Mouse (Mus musculus) ES-Bruce4 (cell line): ENCODE measurements at regions not wholly inside any gene's neighbourhood (a gene's known extent, or its start where the extent isn't known, plus 50 kb on each side); places are given as distances from the start of the nearest gene placed in this dataset.

Source experiments
- H3K27ac ChIP-seq: 2 replicates; pipeline ENCODE4 v1.5.1; 2012; ENCODE audit warnings: low read length, inconsistent platforms; ENCODE audit not compliant: insufficient read depth
- H3K27me3 ChIP-seq: 2 replicates; pipeline ENCODE4 v1.6.1; 2012; ENCODE audit warnings: mild to moderate bottlenecking, low read length, inconsistent platforms; ENCODE audit not compliant: control insufficient read depth, poor library complexity, insufficient read depth, severe bottlenecking
- H3K36me3 ChIP-seq: 2 replicates; pipeline ENCODE4 v1.6.1; 2012; ENCODE audit warnings: inconsistent platforms, mild to moderate bottlenecking, low read length, moderate library complexity; ENCODE audit not compliant: control insufficient read depth, poor library complexity, insufficient read depth, severe bottlenecking
- H3K4me1 ChIP-seq: one replicate; pipeline ENCODE4 v1.8.1; 2011; ENCODE audit warnings: low read length; ENCODE audit not compliant: control insufficient read depth, insufficient read depth
- H3K4me3 ChIP-seq: 2 replicates; pipeline ENCODE4 v1.5.1; 2011; ENCODE audit warnings: low read depth, mild to moderate bottlenecking, low read length
- H3K9ac ChIP-seq: 2 replicates; pipeline ENCODE4 v1.6.1; 2012; ENCODE audit warnings: low read depth, mild to moderate bottlenecking, inconsistent platforms; ENCODE audit not compliant: poor library complexity, severe bottlenecking
- H3K9me3 ChIP-seq: replicated peaks from 2 replicates; pipeline ENCODE4 v1.6.1; 2012; ENCODE audit warnings: mild to moderate bottlenecking, low read length, inconsistent platforms; ENCODE audit not compliant: control insufficient read depth, poor library complexity, insufficient read depth, severe bottlenecking
- CTCF ChIP-seq: IDR thresholded peaks from one replicate; pipeline ENCODE4 v1.8.1; 2011; ENCODE audit warnings: low read depth, low read length
- EP300 ChIP-seq: IDR thresholded peaks from 2 replicates; pipeline ENCODE4 v1.6.1; 2011; ENCODE audit warnings: low read depth, low read length; ENCODE audit not compliant: insufficient read depth
- POLR2A ChIP-seq: IDR thresholded peaks from one replicate; pipeline ENCODE4 v1.8.1; 2011; ENCODE audit warnings: low read length; ENCODE audit not compliant: insufficient read depth

- Histone ChIP-seq H3K4me1 (no peaks in the 10 kb centered on the region), H3K9ac (no peak overlapping the region), H3K27me3 (no peaks in the 10 kb centered on the region), H3K27ac (no peak overlapping the region), H3K9me3 (no peaks in the 10 kb centered on the region), H3K4me3 (no peak overlapping the region), H3K36me3 (no peaks in the 10 kb centered on the region)
- TF ChIP-seq POLR2A (no peak), EP300 (no peak), CTCF (no peak)
Measured at GRCm38 (mm10) chr1:71886903-71887302, 233.9 kb upstream of the Fn1 start.

- H3K9me3 ChIP-seq, result no peaks in the 10 kb centered on the region
- H3K9ac ChIP-seq, result no peak overlapping the region
- H3K27ac ChIP-seq, result no peak overlapping the region
- no peaks in the 10 kb centered on the region for H3K4me1 ChIP-seq
- no peaks in the 10 kb centered on the region for H3K36me3 ChIP-seq
- no peak overlapping the region for H3K4me3 ChIP-seq
- no peaks in the 10 kb centered on the region for H3K27me3 ChIP-seq
- TF ChIP-seq POLR2A, result no peak
- no peak for TF ChIP-seq EP300
- no peak for TF ChIP-seq CTCF
Measured at GRCm38 (mm10) chr1:71886233-71886632, 233.2 kb upstream of the Fn1 start.

- Histone ChIP-seq H3K9me3 (no peaks in the 10 kb centered on the region), H3K27ac (no peak overlapping the region), H3K9ac (no peak overlapping the region), H3K36me3 (no peaks in the 10 kb centered on the region), H3K4me3 (no peak overlapping the region), H3K4me1 (no peaks in the 10 kb centered on the region), H3K27me3 (no peaks in the 10 kb centered on the region)
- TF ChIP-seq POLR2A (no peak), CTCF (no peak), EP300 (no peak)
Measured at GRCm38 (mm10) chr1:71881851-71882250, 228.9 kb upstream of the Fn1 start.

- Histone ChIP-seq H3K9ac (no peak overlapping the region), H3K4me3 (no peak overlapping the region), H3K9me3 (no peaks in the 10 kb centered on the region), H3K27ac (no peak overlapping the region), H3K27me3 (no peaks in the 10 kb centered on the region), H3K4me1 (no peaks in the 10 kb centered on the region), H3K36me3 (no peaks in the 10 kb centered on the region)
- TF ChIP-seq EP300, result no peak
- TF ChIP-seq POLR2A, result no peak
- TF ChIP-seq CTCF, result no peak
Measured at GRCm38 (mm10) chr1:71881191-71881590, 228.2 kb upstream of the Fn1 start.

GRCm38 (mm10) chr1:71880480-71880879 lies 227.5 kb upstream of the Fn1 start:
- Histone ChIP-seq H3K9ac (no peak overlapping the region), H3K36me3 (no peaks in the 10 kb centered on the region), H3K9me3 (no peaks in the 10 kb centered on the region), H3K27me3 (no peaks in the 10 kb centered on the region), H3K27ac (no peak overlapping the region), H3K4me3 (no peak overlapping the region), H3K4me1 (no peaks in the 10 kb centered on the region)
- TF ChIP-seq EP300, result no peak
- TF ChIP-seq CTCF, result no peak
- TF ChIP-seq POLR2A, result no peak

- Histone ChIP-seq H3K9ac (no peak overlapping the region), H3K27me3 (no peaks in the 10 kb centered on the region), H3K4me1 (no peaks in the 10 kb centered on the region), H3K9me3 (no peaks in the 10 kb centered on the region), H3K36me3 (no peaks in the 10 kb centered on the region), H3K27ac (no peak overlapping the region), H3K4me3 (no peak overlapping the region)
- no peak for TF ChIP-seq POLR2A
Measured at GRCm38 (mm10) chr1:71876712-71877401, 223.9 kb upstream of the Fn1 start.
